Mouse (Mus musculus) urinary bladder, postnatal 0 days (tissue): Measurements from ENCODE around the gene Gabrr3. TPM values are rescaled to one million over a fixed set of nuclear protein-coding genes. Genes with fewer than 3 reads are reported as not detected.

Experiments
- polyA plus RNA-seq: library from polyadenylated mRNA; unstranded; fragments of >200 nt; fragmentation: Nextera tagmentation; extraction: Ambion mirVana; gene quantifications from 2 replicates; pipeline ENCODE4 v1.2.1, GENCODE M21; 2015

Gabrr3 gene
- polyA plus RNA-seq, result not detected in 2 replicates

GRCm38 (mm10) chr16:59407032-59407431 is at the start of gene Gabrr3:
Gene Gabrr3 (plus strand): TSS chr16:59407332.

GRCm38 (mm10) chr16:59363893-59364292 is 43.2 kb upstream of the Gabrr3 start, which contains the start of gene Olfr209:
Gene Olfr209 (minus strand): TSS chr16:59363993.

GRCm38 (mm10) chr16:59471637-59472278 is 64.6 kb downstream of the Gabrr3 start, which contains the start of gene Riox2:
Gene Riox2 (plus strand): TSS chr16:59471775.

Other genes starting within 250 kb of the Gabrr3 start
- not detected in 2 replicates for gene Olfr196, start 236.9 kb upstream of the Gabrr3 start, polyA plus RNA-seq
- not detected in 2 replicates for gene Olfr198, start 203.8 kb upstream of the Gabrr3 start, polyA plus RNA-seq
- gene Olfr199, start 187.6 kb upstream of the Gabrr3 start, polyA plus RNA-seq, result not detected in 2 replicates
- gene Olfr201, start 134.7 kb upstream of the Gabrr3 start, polyA plus RNA-seq, result not detected in 2 replicates
- not detected in 2 replicates for gene Olfr202, start 120.5 kb upstream of the Gabrr3 start, polyA plus RNA-seq
- gene Olfr203, start 108.5 kb upstream of the Gabrr3 start, polyA plus RNA-seq, result not detected in 2 replicates
- not detected in 2 replicates for gene Olfr204, start 89.1 kb upstream of the Gabrr3 start, polyA plus RNA-seq
- gene Olfr205, start 76.2 kb upstream of the Gabrr3 start, polyA plus RNA-seq, result not detected in 2 replicates
- gene Olfr206, start 58.1 kb upstream of the Gabrr3 start, polyA plus RNA-seq, result not detected in 2 replicates
- not detected in 2 replicates for gene Olfr209, start 43.3 kb upstream of the Gabrr3 start, polyA plus RNA-seq
- gene Riox2, start 64.4 kb downstream of the Gabrr3 start, polyA plus RNA-seq, result 25.6 and 28.3 TPM in 2 replicates
- gene Crybg3, start 193.6 kb downstream of the Gabrr3 start, polyA plus RNA-seq, result 11.3 and 12.2 TPM in 2 replicates
- 19.1 and 20.0 TPM in 2 replicates for gene Arl6, start 232.1 kb downstream of the Gabrr3 start, polyA plus RNA-seq